Mouse (Mus musculus): ENCODE data around the gene Crip1. TPM values are rescaled to one million over a fixed set of nuclear protein-coding genes. Genes with fewer than 3 reads are reported as not detected.

Crip1 gene
- total RNA-seq (2023) = 953 TPM

DNA sequence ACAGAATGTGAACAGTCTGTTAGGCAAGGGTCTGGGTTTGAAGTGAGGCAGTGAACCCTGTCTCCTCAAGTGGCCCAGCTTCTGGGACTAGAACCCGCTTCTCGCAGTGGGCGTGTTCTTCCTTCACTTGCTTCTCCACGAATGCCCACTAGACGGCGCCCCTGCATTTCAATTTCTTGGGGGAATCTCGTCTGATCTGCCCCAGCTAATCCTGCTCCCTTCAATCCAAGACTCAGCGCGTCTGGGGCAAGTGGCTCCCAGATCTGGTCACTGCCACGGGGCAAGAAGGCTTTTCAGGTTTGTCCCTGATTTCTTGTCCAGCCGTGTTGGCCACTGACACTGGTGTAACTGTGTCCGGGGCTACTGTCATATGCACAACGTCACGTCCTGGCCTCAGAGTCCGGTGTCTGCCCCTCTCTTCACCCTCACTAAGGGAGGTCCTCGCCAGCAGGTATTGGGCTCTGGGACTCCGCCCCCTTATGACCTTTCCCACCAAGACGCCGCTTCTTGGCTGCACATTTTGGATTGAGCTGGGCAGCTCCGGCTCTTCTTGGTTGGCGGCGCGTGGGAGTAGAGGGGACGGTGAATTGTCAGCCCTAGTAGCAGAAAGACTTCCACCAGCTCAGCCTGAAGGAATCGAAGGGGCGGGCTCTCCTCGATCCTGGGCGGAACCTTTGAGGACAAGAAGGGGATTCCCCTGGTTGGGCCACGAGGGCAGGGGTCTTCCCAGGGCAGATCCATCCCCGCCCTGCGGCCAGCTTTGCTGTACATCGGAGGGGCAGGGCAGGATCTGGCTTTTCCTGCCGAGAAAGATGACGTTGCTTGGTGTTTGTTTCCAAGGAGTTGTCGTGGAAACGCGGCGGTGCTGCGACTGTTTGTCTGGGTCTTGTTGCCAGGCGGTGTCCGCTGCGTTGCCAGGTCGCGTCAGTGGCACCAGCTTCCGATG is at the start of gene Crip1:
Crip1 (plus strand) TSS at position 205 of the 946 bp plus-strand sequence.

GRCm38 (mm10) chr12:113097749-113098281 is 48.3 kb upstream of the Crip1 start, which contains the start of gene Mta1:
Gene Mta1, plus strand, starts transcription at chr12:113098278.

GRCm38 (mm10) chr12:113139908-113140615 is 6.1 kb upstream of the Crip1 start, which contains the start of gene Crip2:
Gene Crip2, plus strand, starts transcription at chr12:113140236.

DNA sequence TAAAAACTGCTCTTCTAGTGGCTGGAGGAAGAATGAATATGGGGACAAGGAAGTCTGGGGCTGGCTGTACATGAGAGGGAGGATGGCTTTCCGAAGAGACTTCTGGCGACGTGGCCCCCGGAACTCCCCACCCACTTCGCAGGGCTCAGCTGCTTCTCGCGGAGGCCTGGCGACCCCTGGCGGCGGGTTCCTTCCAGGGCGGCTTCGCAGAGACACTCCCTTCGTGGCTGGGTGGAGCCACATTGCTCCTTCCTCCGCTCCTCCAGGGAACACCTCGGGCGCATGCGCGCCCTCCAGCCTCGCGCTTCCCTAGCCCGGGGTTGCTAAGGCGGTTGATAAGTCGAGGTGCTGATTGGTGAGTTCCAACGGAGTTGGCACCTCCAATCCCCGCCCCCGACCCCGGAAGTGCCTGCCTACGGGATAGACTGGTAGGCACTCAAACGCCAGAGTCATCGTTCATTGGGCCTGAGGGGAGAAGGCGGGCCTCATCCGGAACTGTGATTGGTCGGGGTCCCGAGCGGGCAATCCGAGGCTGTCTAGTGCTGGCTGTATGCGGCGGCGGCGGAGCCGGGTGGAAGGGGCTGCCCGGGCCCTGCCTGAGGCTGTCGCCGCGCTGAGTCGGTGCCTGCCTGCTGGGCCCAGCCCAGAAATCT is 9.9 kb downstream of the Crip1 start, which contains the start of gene Tedc1:
Tedc1 (plus strand) TSS at position 535 of the 653 bp plus-strand sequence.

GRCm38 (mm10) chr12:113185442-113186291 is 39.6 kb downstream of the Crip1 start, which contains the start of gene Tmem121:
Gene Tmem121, plus strand, starts transcription at chr12:113185930.

Other genes starting within 250 kb of the Crip1 start
- gene Jag2, start 216.5 kb upstream of the Crip1 start, total RNA-seq (2023) = 8.6 TPM
- gene Nudt14, start 204.2 kb upstream of the Crip1 start, total RNA-seq (2023) = 19.4 TPM
- 33.3 TPM for gene Btbd6, start 169.8 kb upstream of the Crip1 start, total RNA-seq (2023)
- gene Brf1, start 145.6 kb upstream of the Crip1 start, total RNA-seq (2023) = 200 TPM
- 92.2 TPM for gene Pacs2, start 131.8 kb upstream of the Crip1 start, total RNA-seq (2023)
- gene Tex22, start 71.8 kb upstream of the Crip1 start, total RNA-seq (2023) = 1.5 TPM
- 91.0 TPM for gene Mta1, start 48.0 kb upstream of the Crip1 start, total RNA-seq (2023)
- 22.3 TPM for gene Crip2, start 6.1 kb upstream of the Crip1 start, total RNA-seq (2023)
- gene Tedc1, start 10.1 kb downstream of the Crip1 start, total RNA-seq (2023) = 9.1 TPM
- gene Tmem121, start 39.6 kb downstream of the Crip1 start, total RNA-seq (2023) = 1.1 TPM

All from CD8-positive naive resting alpha-beta T cell, adult 57 days (primary cell).